Mouse (Mus musculus) stomach, postnatal 0 days (tissue): ENCODE measurements around the gene Exosc7.

Experiments
- CTCF ChIP-seq: IDR thresholded peaks from 2 replicates; pipeline ENCODE4 v1.5.1; 2016; ENCODE audit warnings: antibody characterized with exemption, low read depth, mild to moderate bottlenecking, moderate library complexity
- EP300 ChIP-seq: optimal IDR thresholded peaks from 2 replicates; pipeline ENCODE3; 2016; ENCODE audit warnings: antibody characterized with exemption

GRCm38 (mm10) chr9:123090844-123091243 lies 22.2 kb upstream of the Exosc7 start:
- TF ChIP-seq CTCF (no peak), EP300 (no peak)
